Mouse (Mus musculus): ENCODE measurements around the gene Smad1.
A peak's percentile ranks its signal among the peaks of the same experiment; 100 is the strongest.

Smad1 gene

DNA sequence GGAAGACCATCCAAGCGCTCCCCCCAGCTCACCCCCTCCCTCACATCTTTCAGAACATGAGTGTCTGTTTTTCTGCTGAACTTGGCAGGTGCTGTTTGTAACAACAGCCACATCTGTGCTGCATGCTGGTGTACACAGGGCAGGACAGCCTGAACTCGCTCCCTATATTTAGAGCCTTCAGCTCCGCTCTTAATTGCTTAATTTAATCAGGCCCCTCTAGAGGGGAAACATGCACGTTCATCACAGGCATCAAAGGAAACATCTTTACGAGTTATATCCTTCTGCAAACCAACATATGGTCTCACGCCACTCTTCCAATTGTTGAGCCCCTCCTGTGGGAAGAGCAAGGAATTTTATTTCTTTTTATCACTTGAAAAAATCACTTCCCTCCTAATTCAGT is 17.5 kb downstream of the Smad1 start:
- no peak for DNase-seq

GRCm38 (mm10) chr8:79380386-79380785 is 18.9 kb downstream of the Smad1 start:
- no peak for DNase-seq

GRCm38 (mm10) chr8:79379971-79380370 is 19.3 kb downstream of the Smad1 start:
- no peak for DNase-seq

- DNase-seq, result no peak
Measured at GRCm38 (mm10) chr8:79376648-79377047, 22.7 kb downstream of the Smad1 start.

GRCm38 (mm10) chr8:79375775-79376123 is 23.6 kb downstream of the Smad1 start:
- DNase-seq, result peak; percentile 53

DNA sequence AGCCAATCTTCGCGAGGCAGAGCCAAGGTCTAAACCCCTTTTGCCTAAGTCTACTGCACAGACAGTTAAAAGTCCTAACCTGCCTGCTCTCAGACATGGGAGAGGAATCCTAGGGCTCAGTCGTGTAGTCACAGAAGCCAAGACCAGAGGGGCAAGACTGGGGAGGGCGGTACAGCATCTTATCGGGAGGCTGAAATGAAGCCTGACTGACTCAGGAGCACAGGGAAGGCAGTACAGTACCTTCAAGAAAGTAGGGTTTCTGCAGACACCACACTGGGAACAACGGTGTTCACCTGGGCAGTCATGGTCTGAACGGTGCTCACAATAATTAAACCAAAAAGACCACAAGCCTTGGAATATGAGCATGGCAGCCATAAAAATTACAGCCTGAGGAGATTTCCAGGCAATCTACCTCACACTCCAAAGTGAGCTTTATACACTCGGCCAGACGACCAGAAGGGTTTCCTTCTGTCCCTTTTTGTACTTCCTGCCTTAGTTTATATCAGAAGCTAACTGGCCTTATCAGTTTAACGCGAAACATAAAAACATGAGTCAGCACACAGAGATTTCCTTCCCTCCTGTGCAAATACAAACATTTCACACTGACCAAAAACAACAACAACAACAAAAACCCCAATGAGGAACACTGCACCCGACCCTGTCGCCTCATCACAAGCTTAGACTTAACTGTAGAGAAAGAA is 24.1 kb downstream of the Smad1 start:
- DNase-seq, result no peak

DNA sequence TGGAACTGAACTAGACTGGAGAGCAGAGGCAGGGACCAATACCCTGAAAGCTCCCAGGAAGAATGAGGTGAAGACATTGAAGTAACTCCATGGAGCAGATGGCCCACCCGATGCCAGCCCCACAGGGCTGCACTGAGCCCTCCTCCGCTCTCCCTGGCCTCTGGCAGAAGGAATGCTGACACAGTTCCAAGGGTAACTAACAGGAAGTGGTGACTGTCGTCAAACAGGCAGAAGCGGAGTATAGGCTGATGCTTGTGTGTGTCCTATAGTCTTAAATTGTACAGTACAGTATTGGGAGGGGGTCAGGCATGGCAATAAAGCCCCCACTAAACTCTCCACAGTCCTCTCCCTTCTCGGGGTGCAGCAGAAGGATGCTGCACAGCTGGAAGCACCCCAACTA is 24.9 kb downstream of the Smad1 start:
- DNase-seq, result no peak

- DNase-seq, result no peak
Measured at GRCm38 (mm10) chr8:79373563-79373962, 25.8 kb downstream of the Smad1 start.

- DNase-seq, result no peak
Measured at GRCm38 (mm10) chr8:79372960-79373359, 26.4 kb downstream of the Smad1 start.

DNA sequence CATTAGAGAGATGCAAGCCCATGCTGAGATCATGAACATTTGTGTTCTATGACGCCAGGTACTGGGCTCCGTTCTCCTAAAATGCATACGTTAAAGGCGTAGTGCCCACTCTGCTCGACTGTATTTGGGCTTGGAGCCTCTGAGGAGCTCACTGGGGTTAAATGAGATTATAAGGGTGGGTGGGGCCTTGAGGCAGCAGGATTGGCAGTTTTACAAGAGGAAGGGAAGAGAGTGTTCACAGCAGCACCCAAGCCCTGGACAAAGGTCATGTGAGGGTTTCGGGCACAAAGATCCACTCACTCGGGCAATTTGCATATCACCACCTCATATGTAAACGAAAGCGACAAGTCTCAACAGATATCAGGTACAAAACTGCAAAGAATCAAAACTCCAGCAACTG is 26.8 kb downstream of the Smad1 start:
- no peak for DNase-seq

- DNase-seq, result no peak
Measured at GRCm38 (mm10) chr8:79372084-79372483, 27.2 kb downstream of the Smad1 start.

- DNase-seq, result no peak
Measured at GRCm38 (mm10) chr8:79370646-79371290, 28.6 kb downstream of the Smad1 start.

GRCm38 (mm10) chr8:79369163-79369562 is 30.2 kb downstream of the Smad1 start:
- no peak for DNase-seq

- no peak for DNase-seq
Measured at GRCm38 (mm10) chr8:79367959-79368358, 31.4 kb downstream of the Smad1 start.

DNA sequence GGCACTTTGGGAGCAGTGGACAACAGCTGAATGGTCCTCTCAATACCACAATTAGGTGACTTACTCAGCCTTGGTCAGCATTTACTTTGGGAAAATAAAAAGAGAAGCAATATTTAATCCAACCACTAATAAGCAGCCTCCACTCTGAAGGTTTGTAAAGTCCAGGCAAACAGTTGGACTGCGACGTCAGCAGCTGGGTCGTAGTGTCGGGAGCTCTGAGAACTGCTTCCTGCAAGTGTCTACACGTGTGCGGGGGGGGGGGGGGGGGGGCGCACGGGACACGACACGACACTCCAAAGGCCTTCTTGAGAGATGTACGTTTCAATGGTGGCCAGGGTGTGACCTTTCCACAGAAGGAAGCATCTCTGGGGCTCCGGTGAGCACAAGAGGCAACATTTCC is 32.0 kb downstream of the Smad1 start:
- DNase-seq, result no peak

DNA sequence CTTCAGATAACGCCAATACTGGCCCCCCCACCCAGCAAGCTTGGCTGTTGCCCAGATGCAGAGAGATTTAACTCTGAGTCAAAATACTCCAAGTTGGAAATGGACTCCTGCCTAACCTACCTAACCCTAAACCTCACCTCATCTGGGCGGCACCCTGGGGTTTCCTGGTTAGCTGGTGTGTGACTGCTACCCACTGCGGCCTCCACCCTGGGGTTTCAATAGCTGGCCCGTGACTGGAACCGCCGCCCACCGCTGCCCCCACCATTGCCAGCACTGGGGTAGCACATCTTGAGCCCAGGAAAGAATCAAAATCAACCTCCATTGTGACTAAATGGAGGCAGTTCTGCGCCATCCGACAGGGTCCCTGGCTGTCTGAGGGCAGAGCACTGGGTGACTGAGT is 33.1 kb downstream of the Smad1 start:
- DNase-seq, result no peak

DNA sequence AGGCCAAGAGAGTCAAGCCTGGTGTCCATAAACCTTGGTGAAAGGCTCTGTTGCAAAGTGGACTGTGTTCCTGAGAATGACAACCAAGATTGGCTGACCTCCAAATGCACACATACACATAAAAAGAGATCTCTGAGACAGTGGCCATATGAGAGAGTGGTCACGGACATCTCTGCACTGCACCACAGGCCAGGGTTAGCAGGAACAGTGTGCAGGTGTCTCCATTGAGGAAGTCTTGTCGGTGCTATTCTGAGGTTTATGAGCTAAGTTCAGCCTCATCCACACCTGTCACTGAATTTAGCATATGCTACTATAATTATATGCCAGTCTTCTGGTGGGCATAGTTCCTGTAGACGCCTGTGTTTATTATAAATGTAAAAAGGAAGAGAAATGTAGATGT is 33.6 kb downstream of the Smad1 start:
- no peak for DNase-seq

DNA sequence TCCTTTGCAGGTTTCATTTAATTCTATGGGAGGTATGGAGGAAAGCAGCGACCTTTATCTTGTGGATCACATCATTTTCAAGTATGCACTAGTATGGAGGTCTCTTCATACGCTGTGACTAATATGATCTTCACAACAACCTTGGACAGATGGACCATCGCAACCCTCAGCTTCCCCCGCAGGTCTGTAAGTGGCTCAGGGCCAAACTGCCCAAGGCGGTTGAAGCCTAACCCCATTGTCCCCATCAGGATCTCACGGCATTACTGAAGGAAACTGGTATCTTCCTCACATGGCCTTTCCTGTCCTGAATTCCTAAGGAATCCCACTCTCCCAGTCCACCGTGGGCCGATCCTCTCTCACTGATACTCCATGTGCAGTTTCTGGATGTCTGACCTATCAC is 34.5 kb downstream of the Smad1 start:
- DNase-seq, result no peak

- no peak for DNase-seq
Measured at GRCm38 (mm10) chr8:79362430-79362829, 36.9 kb downstream of the Smad1 start.

DNA sequence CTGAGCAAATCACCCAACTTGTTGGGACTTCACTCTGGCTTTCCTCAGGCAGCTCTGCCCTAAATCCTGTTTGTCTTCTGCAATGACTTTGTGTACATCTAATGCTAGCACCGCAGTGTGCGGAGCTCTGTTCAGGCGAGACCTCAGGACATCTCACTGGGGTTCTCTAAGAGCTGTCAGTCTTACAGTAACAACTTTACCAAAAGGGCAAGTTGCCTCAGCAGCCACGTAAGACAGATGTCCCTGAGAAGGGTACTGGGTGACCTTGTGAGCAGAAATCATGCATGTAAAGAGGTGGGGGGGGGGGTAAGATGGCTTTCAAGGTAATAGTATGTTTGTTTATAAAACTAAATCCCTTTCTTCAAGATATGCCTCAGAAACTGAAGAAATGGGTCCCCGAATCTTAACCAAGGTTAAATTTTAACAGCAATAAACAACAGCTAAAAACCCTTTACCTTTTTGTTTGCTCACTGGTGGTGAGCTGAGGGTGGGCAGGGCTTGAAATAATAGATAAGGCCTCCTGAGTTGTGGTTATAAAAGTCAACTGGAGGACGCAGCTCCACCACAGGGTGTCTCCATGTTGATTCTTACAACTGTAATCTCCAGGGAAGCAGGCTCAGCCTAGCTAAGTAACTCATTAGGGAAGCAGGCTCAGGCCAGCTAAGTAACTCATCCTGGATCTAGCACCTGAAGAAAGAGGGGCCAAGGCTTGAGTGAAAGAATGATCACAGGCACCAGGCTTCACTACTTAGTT is 38.4 kb downstream of the Smad1 start:
- no peak for DNase-seq

DNA sequence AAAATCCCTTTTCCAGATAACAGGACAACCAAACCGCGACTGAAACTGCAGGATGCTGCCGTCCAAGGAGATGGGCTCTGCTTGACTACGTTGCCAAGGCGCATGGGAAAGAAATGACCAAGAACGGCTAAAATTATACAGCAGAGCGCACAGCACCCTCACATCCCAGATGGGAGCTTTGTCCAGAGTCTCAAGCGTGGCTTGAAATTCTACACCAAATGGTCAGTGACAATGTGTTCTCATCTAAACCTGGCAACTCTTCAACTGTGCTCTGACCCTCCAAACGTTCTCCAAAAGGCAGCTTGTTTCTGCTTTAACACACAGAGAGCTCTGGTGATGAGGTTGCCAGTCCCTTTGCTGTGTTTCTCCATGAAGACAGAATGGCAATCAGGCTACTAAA is 39.0 kb downstream of the Smad1 start:
- no peak for DNase-seq

DNA sequence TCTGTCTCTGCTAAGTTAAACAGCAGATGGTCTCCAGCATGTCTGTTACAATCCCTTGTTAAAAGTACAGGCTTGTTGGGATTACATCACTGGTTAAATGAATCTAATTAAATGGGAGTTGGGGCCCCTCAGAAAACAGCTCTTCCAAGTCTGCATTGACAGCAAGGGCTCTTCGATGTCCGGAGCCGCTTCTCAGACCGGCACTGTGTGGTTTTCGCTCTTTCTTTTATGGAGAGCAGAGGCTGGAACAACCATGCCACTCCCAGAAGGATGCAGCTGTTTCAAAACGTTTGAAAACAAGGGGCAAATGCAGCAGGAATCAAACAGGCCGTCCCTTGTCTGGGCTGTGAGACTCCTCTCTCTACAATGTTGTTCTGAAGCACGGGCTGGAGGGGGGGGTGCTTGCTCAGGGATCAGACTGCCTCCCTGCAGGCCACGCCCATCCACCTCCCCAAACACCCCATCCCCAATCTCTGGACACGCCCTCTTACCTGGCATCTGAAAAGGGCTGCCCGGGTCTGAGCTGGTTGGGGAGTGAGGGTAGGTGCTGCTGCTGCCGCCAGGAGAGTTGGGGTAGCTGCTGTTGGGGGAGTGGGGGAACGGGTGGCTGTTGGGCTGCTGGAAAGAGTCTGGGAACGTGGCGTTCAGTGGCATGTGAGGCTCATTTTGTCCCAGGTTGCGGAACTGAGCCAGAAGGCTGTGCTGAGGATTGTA is 43.4 kb downstream of the Smad1 start:
- no peak for DNase-seq

- DNase-seq, result no peak
Measured at GRCm38 (mm10) chr8:79354009-79354408, 45.3 kb downstream of the Smad1 start.

GRCm38 (mm10) chr8:79351916-79352315 is 47.4 kb downstream of the Smad1 start:
- no peak for DNase-seq
